Mouse (Mus musculus): ENCODE measurements around the gene Nmral1. TPM values are rescaled to one million over a fixed set of nuclear protein-coding genes. Genes with fewer than 3 reads are reported as not detected.

Nmral1 gene
- total RNA-seq, 2 experiments from 2014 or later = 14.0 to 15.1 TPM

GRCm38 (mm10) chr16:4665726-4666125 is 53.4 kb downstream of the Nmral1 start:
- no peak for DNase-seq (ENCODE audit: low spot score in 2 of 2)

- DNase-seq (ENCODE audit: low spot score in 2 of 2) = no peak
Observed at GRCm38 (mm10) chr16:4663806-4664205, 55.4 kb downstream of the Nmral1 start.

GRCm38 (mm10) chr16:4661605-4662004 is 57.6 kb downstream of the Nmral1 start:
- no peak for DNase-seq (ENCODE audit: low spot score in 2 of 2)

Other genes with a start within 250 kb of the Nmral1 start
- gene Srl, start 177.5 kb downstream of the Nmral1 start, total RNA-seq (2021) = 1,000 to 10,000 TPM; 1,069 to 1,086 TPM
- gene Tfap4, start 159.5 kb downstream of the Nmral1 start, total RNA-seq (2021) = 10 to 100 TPM; 10.5 to 11.6 TPM
- 10 to 100 TPM; 41.4 to 45.9 TPM for gene Glis2, start 124.6 kb downstream of the Nmral1 start, total RNA-seq (2021)
- 10 to 100 TPM; 77.1 TPM for gene Pam16, start 94.4 kb downstream of the Nmral1 start, total RNA-seq (2021)
- gene Vasn, start 79.4 kb downstream of the Nmral1 start, total RNA-seq (2021) = 10 to 100 TPM; 11.7 to 15.1 TPM
- 10 to 100 TPM; 61.8 to 62.1 TPM for gene Dnaja3, start 79.4 kb downstream of the Nmral1 start, total RNA-seq (2021)
- gene Coro7, start 39.6 kb downstream of the Nmral1 start, total RNA-seq (2021) = 10 to 100 TPM; 27.3 to 28.5 TPM
- 10 to 100 TPM; 54.3 to 56.2 TPM for gene Hmox2, start 7.0 kb upstream of the Nmral1 start, total RNA-seq (2021)
- 100 to 1,000 TPM; 107 to 114 TPM for gene Cdip1, start 70.9 kb upstream of the Nmral1 start, total RNA-seq (2021)
- not detected for gene 4930562C15Rik, start 116.1 kb upstream of the Nmral1 start, total RNA-seq (2021)
- 10 to 100 TPM; 32.3 to 32.8 TPM for gene Ubald1, start 161.0 kb upstream of the Nmral1 start, total RNA-seq (2021)
- 10 to 100 TPM; 87.3 to 91.8 TPM for gene Mgrn1, start 166.9 kb upstream of the Nmral1 start, total RNA-seq (2021)
- 10 to 100 TPM; 51.5 to 57.6 TPM for gene Nudt16l1, start 219.4 kb upstream of the Nmral1 start, total RNA-seq (2021)
- 10 to 100 TPM; 25.9 to 27.9 TPM for gene Anks3, start 244.8 kb upstream of the Nmral1 start, total RNA-seq (2021)

Data from gastrocnemius, postnatal 4 days (tissue).